Mouse (Mus musculus): ENCODE results near the gene Mtch1. TPM values are rescaled to one million over a fixed set of nuclear protein-coding genes. Genes with fewer than 3 reads are reported as not detected.
"Not testable (repeated sequence)": the region's sequence is repeated elsewhere in the genome, so short reads cannot be mapped to it uniquely, and the experiment has no call there.

Mtch1 gene
- total RNA-seq, 2 experiments from 2014 or later, result 107 to 128 TPM

DNA sequence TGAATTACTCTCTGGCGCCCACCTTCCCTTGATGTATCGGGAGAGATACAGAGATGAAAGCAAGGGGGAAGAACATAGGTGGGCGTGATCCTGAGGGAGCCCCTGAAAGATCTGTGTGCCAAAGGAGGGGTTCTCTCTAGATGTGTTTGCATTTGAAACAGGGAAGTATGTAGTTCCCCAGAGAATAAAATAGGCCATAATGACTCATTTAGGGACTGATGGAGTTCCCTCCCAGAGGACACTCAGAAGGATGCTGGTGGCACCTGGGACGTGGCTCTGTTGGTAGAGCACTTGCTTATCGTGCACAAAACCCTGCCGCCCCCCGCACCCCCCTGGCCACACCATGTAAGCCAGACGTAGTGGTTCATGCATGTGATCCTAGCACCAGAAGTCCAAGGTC lies 15.4 kb upstream of the Mtch1 start:
- no peak for ATAC-seq (ENCODE audit: poor library complexity, severe bottlenecking)

DNA sequence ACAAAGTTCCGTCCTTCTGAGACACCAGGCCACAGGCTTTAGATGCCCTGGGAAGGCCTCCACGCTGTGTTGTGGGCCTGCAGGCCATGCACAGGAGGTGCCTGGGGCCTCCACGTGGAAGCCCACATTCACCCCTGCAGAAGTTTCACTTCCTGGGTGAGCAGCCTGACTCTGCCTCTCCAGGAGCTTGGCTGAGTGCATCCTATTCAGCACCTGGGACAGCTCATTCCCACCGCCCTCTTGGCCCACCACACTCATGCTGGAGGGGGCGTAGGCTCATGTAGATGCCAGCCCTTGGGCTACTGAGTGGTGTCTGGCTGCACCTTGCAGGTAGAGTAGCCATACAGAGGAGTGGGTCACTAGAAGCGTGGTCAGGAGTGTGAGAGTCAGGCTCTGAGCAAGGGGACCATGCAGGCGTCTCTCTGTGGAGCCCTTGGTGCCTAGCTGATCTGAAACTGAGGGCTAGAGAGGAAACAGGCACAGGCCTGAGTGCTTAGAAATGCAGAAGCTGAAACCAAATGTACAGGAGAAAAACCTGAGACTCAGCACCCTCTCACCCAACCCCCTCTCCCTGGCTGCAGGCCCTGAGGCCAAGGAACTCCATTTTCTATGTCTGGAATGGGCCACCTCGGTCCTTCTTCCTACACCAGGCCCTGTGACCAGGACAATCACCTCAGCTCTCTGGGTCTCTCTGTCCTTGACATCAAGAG lies 14.4 kb upstream of the Mtch1 start:
- ATAC-seq (ENCODE audit: poor library complexity, severe bottlenecking), result peak; percentile 60

DNA sequence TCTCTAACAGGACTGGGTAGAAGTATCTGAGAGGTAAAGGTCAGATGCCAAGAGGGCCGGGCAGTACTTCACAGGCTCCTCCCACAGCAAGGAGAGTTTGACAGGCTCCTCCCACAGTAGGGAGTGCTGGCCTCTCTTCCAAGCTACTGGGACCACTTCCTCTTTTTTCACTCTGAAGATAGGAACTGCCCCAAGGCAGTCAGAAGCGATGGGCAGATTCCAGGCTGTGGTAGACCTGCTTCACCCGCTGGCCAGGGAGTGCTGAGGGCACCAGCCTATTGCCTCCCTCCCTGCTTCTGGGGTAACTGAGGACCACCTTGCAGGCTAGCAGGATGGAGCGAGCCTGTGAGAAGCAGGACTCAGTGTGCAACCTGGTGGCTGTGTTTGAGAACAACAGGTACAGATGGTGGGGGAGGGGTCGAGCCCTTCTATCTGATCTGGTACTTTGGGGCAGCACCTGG lies 13.1 kb upstream of the Mtch1 start, which contains the start of gene Fgd2:
Fgd2 (plus strand) TSS at position 154 of the 461 bp plus-strand sequence.
- ATAC-seq (ENCODE audit: poor library complexity, severe bottlenecking), result peak; percentile 93

DNA sequence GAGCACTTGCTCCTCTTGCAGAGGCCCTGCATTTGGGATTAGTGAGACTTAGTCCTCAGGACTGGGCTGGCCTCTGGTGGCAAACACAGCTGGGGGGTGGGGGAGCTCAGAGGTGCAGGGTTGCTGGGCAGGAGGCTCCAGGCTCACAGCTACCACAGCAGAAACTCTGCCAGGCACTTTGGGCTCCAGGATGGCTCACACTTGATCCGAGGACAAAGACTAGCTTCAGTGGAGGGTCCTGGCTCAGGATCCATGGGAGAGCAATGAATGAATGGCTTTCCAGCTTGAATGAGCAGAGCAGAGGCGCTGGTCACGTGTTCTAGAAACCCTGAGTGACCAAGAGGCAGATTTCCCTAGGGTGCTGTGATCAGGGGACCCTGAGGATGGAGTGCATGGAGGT lies 11.2 kb upstream of the Mtch1 start:
- ATAC-seq (ENCODE audit: poor library complexity, severe bottlenecking), result no peak

DNA sequence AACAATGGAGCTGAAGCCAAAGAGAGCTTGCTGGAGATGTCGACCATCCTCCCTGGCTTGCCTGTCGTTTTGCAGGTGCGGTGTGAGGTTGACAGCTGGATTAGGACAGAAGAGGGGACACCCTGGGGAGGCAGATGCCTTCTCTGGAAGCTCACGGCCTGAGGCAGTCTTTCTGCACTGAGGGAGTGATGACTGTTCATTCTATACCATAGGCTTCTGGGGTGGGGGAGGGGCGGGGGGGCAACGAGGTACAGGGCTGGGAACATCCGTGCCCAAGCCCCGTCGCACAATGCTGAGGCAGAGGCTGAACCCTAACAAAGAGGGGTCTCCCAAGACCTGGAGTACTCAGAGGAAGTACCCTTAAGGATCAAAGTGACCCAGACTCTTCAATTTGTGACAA lies 9.1 kb upstream of the Mtch1 start:
- ATAC-seq (ENCODE audit: poor library complexity, severe bottlenecking), result no peak

DNA sequence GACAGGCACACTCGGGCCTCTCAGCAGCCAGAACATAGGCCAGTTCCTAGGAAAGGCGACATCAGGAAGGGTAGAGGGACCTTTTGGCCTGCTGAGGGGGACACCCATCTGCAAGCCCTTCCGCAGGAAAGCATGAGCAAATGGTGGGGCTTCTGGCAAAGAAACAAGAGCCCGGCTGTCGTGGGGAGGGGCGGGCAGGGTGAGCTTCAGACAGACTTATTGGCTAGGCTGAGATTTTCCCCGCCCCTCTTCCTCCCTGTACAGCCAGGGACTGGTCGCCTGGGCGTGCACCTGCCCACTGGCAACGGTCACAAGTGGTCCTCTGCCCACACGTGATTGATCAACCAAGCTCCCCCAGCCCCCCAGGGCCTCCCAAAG lies 8.7 kb upstream of the Mtch1 start:
- ATAC-seq (ENCODE audit: poor library complexity, severe bottlenecking), result no peak

DNA sequence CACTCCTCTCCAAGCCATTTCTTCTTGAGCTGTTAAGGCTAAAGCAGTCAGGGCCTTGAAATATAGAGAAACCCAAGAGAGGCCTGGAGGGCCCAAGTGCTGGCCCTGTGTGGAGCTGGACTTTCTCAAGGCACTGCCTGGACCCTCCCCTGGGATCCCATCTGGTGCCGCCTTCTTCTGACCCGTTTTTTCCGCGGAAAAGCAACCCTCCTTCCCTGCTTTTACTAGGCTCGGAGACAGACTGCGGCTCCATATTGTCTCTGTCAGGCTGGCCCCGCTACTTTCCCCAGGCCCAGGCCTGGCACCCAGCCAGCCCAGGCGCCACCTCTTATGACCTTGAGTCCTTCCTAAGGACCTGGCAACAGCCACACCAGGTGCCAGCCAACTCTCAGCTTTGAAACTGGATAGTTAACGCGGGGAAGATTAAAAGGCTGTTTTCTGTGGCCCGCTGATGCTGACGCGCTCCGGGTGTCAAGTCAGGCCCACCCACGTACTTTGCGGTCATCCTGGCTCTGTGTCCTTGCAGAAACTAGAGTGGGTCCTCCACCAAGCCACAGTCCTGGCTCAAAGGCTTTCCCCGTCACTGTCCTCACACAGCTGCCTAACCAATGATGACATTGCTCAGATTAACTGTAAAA lies 8.2 kb upstream of the Mtch1 start:
- no peak for ATAC-seq (ENCODE audit: poor library complexity, severe bottlenecking)

DNA sequence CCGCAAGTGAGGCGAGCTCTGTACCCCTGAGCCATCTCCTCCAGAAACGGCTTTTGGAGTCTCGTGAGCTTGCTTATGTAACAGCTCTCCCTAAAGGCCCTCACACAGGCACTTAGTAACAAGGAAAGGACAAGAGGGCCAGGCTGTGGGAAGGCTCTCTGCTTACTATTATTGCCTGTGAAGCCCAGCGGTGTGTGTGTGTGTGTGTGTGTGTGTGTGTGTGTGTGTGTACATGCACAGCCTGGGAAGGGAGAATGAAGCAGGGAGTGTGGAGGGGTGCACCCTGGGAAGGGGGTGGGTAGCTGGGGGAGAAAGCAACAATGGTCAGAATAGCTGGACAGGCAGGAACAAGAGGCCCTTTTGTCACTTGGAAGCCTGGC lies 7.7 kb upstream of the Mtch1 start:
- ATAC-seq (ENCODE audit: poor library complexity, severe bottlenecking), result no peak

DNA sequence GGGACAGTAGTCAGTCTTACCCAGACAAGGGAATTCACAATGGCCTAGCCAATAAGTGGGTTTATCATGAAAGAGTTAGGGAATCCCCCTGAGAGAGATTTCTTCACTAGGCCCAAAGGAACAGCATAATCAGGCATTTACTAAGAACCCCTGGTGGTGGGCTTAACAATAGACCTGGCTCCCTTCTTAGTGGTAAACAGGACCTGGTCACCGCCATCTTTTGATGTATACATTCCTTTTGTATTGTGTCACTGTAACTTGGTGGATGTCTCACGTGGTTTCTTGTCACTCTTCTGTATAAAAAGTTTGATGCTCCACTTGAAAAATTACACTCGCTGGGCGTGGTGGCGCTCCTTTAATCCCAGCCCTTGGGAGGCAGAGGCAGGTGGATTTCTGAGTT lies 3.3 kb upstream of the Mtch1 start:
- not testable (repeated sequence) for ATAC-seq (ENCODE audit: poor library complexity, severe bottlenecking)

DNA sequence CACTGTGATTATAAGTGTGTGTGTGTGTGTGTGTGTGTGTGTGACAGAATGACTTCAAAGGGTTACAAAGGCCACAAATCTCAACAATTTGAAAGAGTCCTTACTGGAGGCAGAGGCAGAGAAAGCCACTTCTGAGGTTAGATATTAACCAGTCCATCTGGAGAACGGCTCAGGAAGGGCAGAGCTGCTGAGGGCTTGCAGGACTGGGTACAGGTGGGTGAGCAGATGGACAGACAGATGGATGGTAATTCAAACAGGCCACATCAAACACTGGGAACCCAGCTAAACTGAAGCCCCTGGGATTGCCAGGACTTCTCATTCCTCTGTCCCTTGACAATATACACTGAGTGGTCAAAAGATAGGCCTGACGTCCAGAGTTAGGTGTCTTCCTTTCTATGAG lies 1.3 kb upstream of the Mtch1 start:
- ATAC-seq (ENCODE audit: poor library complexity, severe bottlenecking), result no peak

DNA sequence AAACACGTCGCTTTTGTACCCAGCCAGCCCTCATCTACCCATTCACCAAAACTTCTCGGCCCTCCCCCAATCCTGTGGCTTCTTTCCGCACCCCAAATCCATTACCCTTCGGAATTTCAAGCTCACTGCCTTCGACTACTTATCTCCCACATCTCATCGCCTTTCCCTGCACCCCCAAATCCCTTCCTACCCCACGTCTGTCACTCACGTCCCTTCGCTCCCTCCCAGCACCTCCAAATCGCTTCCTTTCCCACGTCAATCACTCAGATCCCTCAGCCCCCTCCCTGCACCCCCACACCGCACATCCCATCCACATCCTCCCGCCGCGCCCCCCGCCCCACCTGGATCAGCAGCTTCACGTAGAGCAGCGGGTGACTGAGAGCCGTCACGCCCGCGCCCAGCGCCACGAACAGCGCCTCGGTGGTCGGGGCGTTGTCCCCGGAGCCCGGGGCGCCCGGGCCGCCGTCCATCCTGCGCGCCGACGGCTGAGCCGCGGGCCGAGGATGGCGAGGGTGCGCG lies 549 bp downstream of the Mtch1 start:
- no peak for ATAC-seq (ENCODE audit: poor library complexity, severe bottlenecking)

DNA sequence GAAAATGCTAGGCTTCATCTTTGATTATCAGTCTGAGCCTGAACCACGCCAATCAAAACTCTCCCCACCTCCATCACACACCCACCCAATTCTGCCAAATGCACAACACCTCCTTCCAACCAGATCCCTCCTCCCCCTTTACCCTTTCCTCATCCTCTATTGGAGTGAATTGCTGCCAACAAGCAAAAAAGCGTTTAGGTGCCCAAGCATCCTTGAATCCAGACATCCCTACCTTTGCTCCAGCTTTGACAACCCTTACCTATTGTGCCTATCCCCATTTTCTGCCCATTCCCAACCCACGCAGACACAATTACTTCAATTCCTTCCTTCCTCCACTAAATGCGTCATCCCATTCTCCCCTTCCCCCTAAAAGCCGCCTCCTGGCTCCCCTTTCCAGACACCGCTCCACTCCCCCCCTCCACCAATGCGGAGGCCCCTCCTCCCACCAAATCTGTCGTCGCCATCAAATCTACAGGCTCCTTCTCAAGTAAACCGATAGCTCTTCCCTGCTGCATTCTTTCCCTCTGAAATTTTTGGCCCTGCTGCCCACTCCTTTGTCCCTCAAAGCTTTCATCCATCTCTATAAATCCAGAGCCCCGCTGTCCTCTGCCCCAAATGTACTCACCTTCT lies 1.1 kb downstream of the Mtch1 start:
- ATAC-seq (ENCODE audit: poor library complexity, severe bottlenecking), result no peak

DNA sequence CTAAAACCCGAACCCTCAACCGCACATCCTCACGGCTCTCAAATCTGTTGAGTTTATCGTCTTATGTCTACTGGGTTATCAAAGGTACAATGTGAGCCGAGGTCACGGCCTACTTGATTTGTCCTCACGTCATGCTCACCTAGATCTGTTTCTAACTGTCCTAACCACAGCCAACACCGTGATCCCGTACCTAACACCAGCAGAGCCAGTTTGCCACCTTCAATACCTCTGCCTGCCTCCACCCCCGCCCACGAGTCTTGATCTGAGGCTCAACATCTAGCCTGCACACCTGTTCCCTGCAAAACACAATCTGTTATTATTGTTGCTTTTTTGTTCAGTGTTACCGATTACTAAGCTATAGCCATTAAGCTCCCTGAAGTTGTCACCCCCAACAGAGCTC lies 2.5 kb downstream of the Mtch1 start:
- no peak for ATAC-seq (ENCODE audit: poor library complexity, severe bottlenecking)

DNA sequence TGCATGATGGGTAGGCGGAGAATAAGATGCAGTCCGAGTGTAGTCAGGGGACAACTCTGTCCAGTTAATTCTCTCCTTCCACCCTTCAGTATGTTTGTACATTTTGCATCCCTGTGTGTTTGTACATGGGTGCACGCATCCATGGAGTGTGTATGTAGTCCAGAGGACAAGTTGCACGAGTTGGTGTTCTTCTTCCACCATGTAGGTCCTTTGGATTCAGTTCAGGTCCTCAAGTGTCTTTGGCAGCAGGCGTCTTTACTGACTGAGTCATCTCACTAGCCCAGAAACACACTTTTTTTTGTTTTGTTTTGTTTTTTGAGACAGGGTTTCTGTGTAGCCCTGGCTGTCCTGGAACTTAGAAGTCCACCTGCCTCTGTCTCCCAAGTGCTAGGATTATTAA lies 4.5 kb downstream of the Mtch1 start:
- no peak for ATAC-seq (ENCODE audit: poor library complexity, severe bottlenecking)

DNA sequence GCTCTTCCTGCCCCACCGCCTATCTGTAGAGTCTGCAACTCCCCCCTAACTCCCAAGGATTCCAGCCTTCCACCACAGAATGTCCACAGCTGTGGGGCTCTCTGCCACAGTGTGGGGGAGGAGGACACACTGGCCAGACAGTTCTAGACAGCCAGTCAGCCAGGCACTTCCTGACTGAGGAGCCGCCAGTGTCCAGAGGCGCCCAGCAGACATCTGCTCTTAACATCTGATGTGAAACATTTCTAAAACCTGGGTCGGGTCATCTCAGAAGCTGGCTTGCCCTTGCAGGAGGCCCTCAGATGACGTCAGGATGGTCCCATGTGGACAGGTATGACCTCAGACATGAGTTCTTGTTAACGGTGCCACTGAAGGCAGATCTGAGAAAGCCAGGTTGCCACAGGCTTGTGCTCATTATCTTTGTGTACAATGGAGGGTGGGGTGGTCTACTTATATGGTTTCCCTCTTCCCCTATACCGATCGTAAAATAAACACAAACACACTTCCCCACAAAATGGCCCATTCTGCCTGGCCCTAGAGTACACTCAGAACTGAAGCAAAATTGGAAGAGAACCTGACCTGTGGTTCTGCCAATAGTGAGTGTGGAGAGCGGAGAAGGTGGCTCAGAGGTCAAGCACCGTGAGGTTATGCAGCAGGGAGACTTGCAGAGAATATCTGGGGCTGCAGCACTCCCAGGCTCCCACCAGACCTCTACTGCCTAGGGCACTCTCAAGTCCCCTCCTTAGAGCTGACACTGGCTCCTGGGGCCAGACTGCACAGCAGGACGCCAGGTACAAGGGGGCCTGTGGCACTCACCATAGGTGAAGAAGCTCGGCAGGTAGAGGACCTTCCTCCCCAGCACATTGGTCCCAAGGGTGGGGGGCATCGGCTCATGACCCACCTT lies 5.5 kb downstream of the Mtch1 start:
- ATAC-seq (ENCODE audit: poor library complexity, severe bottlenecking), result no peak

DNA sequence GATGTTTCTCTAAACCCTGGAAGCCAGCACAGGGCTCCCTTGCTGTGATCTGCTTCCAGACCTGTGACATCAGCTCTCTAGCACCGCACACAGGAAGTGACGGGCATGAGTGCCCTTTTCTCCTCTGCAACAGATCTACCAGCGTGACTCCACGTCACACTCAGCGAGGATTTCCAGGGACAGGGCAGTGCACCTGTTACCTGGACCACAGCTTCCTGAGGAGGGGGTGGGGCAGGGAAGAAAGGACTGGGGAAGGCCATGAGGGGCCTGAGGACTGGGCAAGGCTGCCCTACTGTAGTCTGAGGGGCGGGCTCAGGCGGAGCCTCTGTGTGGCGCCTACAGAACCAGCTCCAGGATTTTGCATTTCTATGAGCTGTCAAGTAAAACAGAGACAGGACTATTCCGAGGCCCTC lies 6.1 kb downstream of the Mtch1 start:
- ATAC-seq (ENCODE audit: poor library complexity, severe bottlenecking), result peak; percentile 70

DNA sequence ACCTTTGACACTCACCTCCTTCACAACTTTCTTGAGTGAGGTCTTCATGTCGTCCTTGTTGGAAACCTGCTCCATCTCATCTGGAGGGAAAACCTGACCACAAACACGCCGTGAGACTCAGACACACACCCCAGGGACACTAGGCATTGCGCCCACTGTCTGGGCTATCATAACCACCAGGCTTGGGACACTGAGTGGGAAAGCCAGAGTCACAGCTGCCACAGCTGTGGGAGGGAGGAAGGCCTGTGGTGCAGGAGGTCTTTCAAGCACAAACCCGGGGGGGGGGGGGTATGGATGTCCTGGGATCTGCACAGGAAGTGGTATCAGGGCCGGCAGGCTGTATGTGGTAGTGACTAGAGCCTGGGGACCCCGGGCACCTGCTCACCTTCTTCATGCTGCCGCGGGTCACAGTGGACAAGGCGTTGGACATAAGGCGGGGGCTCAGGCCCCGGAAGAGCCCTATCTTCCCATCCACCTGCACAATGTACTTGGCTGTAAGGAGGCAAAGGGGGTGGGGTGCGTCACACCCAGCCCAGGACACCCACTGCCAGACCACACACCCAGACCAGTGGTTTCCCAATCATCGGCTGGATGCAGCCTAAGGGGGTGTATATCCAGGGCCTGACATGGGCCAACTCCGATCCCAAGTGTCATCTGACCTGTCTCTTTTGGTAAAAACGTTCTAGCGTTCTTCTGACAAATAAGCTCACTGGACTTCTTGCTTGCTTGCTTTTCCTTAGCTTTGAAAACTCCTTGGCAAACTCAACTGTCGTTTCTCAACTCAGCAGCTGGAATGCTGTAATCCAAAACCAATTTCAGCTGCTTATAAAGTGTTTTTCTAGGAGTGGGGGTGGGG lies 7.1 kb downstream of the Mtch1 start:
- no peak for ATAC-seq (ENCODE audit: poor library complexity, severe bottlenecking)

DNA sequence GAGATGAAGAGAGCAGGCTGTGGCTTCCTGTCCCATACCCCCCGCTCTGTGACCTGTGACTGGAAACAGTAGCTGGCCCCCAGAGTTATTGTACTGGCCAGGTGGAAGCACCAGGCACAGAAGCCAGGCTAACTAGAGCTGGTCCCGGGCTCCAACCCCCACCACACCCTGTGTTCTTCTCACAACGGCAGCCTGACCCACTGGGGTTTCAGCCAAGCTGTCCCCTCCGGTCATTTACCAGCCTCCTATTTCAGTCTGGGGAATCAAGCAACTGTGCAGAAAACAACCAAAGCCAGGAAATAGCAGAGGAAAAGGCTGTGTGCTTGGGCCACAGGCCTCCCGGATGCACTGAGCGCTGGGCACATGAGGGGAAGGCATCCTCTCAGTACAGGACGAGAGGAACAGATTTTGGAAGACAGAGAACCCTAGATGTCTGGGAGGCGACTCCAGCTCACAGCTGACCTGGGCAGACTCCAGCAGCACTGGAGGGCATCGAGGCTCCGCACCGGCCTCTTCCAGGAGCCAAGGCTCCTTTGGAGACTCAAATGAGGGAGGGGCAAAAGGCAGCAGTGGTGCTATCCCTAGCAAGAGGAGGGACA lies 8.5 kb downstream of the Mtch1 start:
- ATAC-seq (ENCODE audit: poor library complexity, severe bottlenecking), result no peak

DNA sequence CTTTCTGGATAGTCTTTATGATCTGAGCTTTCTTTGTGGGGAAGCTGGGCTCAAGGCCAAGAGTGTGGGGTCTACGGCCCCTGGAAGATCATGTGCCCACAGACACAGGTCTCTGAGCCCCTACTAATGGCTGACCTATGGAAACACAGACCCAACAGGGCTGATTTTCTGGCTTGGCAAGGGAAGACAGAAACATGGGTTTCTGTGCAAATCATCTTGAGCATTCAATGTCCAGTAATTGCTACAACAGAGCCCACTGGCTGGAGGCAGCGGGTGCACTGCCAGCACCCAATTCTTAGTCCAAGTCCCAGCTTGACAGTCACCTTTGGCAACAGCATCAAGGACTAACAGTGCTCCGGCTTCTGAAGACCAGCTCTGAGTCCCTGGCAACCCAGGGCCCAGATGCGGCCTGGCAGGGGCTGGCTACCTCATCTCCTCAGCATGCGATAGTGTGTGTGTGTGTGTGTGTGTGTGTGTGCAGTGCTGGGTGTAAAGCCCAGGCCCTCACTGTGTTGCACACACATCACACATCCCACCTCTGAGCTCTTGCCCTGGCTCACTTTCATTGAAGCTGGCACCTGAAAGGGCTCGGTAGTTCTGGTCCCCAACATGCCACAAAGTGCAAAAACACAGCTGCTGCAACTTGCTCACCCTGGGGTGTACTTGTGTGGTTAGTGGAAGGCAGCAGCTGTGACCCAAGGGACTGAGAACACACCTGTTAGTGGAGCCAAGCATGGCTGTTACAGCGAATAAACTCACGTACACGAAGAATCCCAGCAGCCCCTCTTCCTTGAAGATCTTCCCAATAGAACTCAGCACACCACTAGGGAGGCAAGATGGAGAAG lies 9.5 kb downstream of the Mtch1 start:
- no peak for ATAC-seq (ENCODE audit: poor library complexity, severe bottlenecking)

Measured in megakaryocyte, adult 5-6 weeks (primary cell).